Mouse (Mus musculus) layer of hippocampus, adult 2 months (tissue): ENCODE results near the gene Lama4. TPM values are rescaled to one million over a fixed set of nuclear protein-coding genes. Genes with fewer than 3 reads are reported as not detected.

Experiments
- DNase-seq, 2 experiments: peaks; one replicate each; pipeline ENCODE4 v3.0.0; 2022; ENCODE audit warnings: low spot score in 2 of 2
- H3K27ac ChIP-seq: fragments of 200-600 bp; 2 replicates; pipeline ENCODE4 v1.8.1; 2022
- H3K4me3 ChIP-seq: fragments of 200-600 bp; 2 replicates; pipeline ENCODE4 v1.8.1; 2022; ENCODE audit warnings: mild to moderate bottlenecking
- CTCF ChIP-seq: fragments of 200-600 bp; conservative IDR thresholded peaks from 2 replicates; pipeline ENCODE4 v1.8.1; 2022; ENCODE audit warnings: antibody characterized with exemption, mild to moderate bottlenecking, moderate library complexity
- total RNA-seq, 2 experiments: library from RNA; stranded (reverse); gene quantifications; 2 replicates each; pipeline ENCODE4 v1.2.3; 2021

The Lama4 gene
- total RNA-seq, 2 experiments from 2014 or later, result 3.6 to 3.9 TPM

DNA sequence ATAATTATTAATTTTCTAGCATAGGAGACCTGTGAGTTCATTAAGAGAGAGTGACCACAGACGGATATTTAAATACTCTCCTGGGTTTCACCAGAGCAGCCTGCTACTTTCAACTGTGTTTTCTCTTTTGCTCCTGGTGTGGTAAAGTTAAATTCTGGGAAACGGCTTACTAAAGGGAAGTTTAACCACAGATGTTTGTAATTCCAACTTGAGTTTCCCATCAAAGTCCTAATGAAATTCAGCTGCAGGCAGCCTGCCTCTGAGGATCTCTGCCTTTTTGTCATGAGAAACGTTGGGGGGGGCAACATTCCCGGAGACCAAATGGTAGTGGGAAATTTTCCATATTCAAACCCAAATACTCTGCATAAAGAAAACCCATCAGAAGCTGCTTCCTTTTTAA, 7.7 kb downstream of the Lama4 start:
- no peak for TF ChIP-seq CTCF
- DNase-seq, result no peak
- Histone ChIP-seq H3K27ac (no peak overlapping the region), H3K4me3 (no peak overlapping the region)

DNA sequence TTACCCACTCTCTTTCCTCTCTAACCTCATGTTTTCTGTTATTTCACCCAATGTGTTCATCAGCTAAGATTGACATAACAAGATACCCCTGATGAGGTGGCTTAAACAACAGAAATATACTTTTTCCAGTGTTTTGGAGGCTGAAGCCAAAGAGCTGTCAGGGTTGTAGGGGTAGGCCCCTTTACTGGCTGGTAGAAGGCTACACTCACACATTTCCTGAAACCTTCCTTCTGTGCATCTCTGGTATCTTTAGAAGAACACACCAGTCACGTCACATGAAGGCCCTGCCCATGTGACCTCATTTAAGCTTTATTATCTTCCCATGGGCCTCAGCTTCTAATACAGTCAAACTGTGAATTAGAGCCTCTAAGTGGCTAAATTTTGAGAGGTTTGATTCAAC, 12.9 kb downstream of the Lama4 start:
- H3K4me3 ChIP-seq, result no peak overlapping the region
- H3K27ac ChIP-seq, result no peak overlapping the region
- no peak for DNase-seq
- no peak for TF ChIP-seq CTCF

DNA sequence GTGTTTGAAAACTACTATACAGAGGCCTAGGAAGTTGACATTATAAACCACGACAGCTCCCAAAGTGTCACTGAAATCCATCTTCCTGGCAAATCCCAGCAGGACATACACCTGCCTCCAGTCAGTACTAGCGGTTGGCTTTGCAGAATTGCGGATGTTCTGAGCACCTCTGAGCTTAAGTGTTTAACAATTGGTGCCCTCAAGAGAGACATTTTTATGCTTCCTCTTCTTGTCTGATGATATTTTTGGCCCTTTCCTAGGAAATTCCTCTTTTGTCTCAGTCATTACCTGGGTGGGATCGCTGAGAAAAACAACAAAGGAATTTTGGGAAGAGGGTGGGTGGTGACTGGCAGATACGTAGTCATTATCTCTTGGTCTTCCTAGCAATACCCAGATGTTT, 14.4 kb downstream of the Lama4 start:
- no peak for TF ChIP-seq CTCF
- DNase-seq, result no peak
- Histone ChIP-seq H3K27ac (no peak overlapping the region), H3K4me3 (no peak overlapping the region)

DNA sequence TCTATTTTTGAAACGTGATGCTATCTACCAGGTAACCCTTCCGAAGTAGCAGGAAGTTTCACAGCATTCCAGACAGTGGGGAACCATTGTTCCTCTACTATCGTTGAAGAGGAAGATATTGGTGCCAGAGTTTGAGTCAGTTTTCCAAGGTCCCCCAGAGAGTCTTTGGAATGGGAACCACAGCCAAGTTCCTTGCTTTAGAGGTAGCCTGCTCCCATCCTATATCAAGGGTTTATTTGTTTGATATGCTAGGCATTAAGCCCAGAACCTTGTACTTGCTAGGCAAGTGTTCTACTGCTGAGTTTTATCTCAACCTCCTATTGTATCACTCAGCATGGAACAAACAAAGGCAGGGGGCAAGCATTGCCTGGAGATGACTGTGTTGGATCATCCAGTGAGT, 15.7 kb downstream of the Lama4 start:
- DNase-seq, result no peak
- no peak overlapping the region for H3K4me3 ChIP-seq
- TF ChIP-seq CTCF, result no peak
- no peak overlapping the region for H3K27ac ChIP-seq

DNA sequence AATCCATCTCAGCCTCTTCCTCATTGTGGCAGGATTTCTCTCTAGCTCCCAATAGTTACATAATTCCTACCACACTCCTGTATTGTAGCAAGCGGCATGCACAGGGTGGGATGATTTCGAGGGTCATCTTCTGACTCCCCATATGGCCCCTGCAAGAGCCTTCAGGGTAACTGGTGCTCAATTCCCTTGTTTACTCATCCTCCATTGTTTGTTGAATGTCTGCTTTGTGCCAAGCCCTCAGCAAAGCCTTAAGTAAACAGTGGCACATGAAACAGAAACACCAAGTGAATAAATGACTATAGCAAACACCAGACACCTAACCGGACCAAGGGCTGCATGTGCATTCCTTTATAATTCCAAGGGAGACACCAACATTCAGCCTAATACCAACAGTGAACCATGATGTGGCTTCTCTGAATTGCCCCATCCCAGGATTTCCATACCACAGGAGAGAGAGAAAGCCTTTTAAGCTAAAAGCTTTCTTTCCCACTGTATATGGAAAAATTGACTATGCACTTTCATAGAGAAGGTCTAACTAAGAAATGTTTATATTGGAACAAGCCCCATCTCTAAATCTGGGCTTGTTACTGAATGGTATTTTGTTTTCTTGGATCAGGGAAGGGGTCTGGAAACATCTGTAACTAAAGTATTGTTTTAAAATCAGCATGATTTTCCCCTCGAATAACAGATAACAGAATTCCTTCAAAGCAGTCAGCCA, 19.2 kb downstream of the Lama4 start:
- Histone ChIP-seq H3K27ac (peak overlapping the region; percentile 54), H3K4me3 (no peak overlapping the region)
- no peak for DNase-seq
- no peak for TF ChIP-seq CTCF

DNA sequence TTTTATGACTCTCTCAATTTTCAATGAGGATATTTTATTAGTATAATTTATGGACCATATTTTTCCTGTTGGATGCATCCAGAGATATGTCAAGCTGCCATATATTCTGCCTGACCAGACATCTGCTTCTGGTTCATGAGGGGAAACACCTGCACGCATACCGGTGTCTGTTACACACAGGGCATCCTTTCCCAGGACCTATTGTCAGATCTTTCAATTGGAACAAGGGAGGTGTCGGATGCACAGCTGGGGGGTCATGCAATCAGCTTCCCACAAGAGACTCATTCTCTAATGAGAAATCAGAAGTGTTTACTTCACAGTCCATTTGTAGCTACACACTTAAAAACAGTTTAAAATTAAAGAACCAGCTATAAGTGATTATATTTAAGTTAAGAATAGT, 20.7 kb downstream of the Lama4 start:
- no peak for TF ChIP-seq CTCF
- Histone ChIP-seq H3K27ac (no peak overlapping the region), H3K4me3 (no peak overlapping the region)
- no peak for DNase-seq

DNA sequence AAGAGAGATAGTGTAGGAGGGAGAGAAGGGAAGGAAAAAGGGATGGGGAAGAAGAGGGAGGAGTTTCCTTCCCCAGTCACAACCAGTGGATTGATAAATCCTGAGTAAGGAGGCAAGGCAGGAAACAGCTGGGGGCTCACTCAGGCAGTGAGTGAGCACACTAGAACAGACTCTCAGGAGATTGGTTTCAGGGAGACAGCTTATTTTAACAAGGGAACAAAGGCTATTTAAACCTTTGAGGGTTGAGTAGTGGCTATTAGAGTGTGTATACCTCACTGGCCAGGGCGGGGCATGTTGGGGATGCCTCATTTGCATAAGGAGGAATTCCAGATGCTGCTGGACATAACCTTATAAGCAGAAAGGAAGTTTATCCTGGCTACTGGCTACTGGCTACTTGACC, 27.5 kb downstream of the Lama4 start:
- DNase-seq, result no peak
- TF ChIP-seq CTCF, result no peak
- Histone ChIP-seq H3K27ac (no peak overlapping the region), H3K4me3 (no peak overlapping the region)

DNA sequence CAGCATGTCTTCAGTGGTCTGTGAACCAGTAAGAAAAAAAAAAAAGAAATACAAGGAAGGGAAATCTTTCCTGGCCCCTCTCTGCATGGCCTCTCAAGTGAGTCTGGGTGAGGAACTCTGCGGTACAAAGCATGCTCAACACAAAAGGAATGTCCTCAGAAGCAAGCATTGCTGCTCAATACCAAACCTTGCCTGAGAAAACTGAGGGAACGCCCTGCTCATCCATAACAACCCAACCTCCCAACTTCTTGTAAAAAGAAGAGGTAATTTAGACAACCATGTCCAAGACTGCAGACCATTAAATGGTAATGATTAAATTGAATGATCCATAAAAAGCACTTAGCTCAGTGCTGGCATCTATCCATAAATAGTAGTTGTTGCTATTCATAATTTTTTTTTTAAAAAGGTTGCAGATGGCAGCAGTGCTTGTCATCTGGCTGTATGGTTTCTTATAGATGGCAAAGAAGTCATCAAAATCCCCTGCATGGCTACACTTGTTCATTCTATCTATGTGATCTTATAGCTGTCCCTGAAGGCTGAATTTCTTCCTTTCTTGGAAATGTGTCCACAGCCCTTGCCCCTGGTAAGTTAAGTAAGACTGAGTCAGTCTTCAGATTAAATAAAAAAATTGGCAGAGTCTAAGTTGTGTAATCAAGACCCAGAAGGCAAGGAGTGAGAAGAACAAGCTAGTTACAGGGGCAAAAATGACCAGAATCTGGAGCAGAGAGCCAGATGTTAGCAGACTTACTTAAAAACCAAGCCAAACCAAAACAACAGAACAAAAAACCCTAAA, 28.5 kb downstream of the Lama4 start:
- no peak for DNase-seq
- H3K27ac ChIP-seq, result no peak overlapping the region
- TF ChIP-seq CTCF, result no peak
- no peak overlapping the region for H3K4me3 ChIP-seq

DNA sequence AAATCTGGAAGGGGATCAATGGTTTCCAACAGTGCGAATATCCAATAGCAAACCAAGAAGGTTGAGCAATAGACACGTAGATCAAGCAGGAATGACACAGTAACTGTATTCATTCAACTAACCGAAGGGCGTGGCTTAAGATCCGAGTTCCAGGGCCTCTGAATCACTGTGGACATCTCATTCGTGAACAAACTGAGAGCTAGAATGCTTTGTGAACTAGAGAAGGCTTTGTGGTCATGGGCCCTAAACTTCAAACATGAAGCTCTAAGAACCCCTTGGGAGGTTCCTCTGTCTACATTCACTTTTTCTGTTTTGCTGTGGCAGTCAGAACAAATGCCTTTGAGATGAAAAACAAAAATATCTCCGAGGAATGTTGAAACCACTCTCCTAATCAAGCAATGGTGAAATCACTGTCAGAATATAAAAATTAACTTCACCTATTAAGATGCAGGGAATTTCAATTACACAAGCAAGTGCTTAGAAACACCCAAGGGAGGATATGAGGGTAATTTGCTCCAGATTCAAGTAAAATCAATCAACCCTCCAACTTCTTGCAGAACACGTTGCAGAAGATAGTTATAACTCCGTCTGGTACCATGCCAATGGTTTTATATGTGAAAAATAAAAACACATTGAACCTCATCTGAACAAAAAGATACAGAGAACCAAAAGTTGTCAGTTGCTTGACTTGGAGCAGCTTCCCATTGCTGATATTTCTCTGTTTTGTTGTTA, 29.6 kb downstream of the Lama4 start:
- H3K4me3 ChIP-seq, result no peak overlapping the region
- no peak overlapping the region for H3K27ac ChIP-seq
- no peak for TF ChIP-seq CTCF
- no peak for DNase-seq

DNA sequence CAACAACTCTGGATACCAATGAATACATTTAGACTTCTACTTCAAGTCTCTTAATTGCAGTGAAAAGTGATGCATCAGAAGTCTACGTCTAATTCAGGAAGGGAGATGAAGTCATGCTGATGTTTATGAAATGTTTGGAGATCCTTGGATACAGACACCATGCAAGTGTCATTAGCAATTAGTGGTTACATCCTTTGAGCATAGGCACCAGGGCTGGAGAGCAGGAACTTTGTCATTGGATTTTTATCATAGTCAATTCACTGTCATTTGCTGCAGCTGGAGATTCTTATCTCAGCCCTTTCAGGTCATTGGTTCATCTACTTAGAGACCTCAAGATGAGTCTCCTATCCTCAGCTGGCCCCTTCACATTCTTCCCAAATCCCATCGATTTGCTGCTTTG, 30.6 kb downstream of the Lama4 start:
- Histone ChIP-seq H3K27ac (no peak overlapping the region), H3K4me3 (no peak overlapping the region)
- no peak for DNase-seq
- no peak for TF ChIP-seq CTCF

DNA sequence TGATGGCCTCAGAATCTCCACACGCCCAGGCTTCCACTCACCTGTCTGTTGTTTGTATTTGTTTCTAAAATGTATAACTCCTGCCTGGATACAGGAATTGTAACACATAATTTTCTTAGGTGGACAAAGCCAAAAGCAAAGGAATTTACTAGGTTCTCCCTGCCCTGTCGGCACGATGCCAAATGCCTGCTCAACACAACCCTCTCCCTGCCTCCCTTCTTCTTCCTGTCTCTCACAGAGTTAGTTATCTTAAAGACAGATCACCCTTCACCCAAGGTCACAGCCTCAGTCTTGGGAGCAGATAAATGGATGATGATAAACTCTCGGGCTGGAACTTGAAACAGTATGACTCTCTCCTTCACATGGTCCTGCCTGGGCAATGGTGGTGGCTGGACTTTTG, 35.6 kb downstream of the Lama4 start:
- no peak overlapping the region for H3K4me3 ChIP-seq
- no peak for DNase-seq
- TF ChIP-seq CTCF, result no peak
- H3K27ac ChIP-seq, result no peak overlapping the region

DNA sequence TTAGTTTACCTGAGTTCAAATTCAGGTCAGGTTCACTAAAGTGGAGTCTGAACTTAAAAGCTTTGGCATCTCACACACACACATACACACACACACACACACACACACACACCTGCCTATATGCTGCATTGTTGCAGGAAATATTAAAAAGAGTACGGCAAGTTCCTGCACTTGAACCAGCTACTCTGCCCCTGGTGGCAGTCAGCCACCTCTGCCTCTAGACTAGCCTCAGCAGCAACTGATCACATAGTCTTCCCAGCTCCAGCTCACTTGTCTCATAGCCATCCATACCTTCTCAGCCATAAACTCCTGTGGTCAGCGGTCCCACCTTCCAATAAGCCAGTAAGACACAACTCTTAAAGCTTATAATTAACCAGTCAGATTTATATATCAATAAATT, 37.2 kb downstream of the Lama4 start:
- no peak for DNase-seq
- Histone ChIP-seq H3K27ac (no peak overlapping the region), H3K4me3 (no peak overlapping the region)
- TF ChIP-seq CTCF, result peak; percentile 28

DNA sequence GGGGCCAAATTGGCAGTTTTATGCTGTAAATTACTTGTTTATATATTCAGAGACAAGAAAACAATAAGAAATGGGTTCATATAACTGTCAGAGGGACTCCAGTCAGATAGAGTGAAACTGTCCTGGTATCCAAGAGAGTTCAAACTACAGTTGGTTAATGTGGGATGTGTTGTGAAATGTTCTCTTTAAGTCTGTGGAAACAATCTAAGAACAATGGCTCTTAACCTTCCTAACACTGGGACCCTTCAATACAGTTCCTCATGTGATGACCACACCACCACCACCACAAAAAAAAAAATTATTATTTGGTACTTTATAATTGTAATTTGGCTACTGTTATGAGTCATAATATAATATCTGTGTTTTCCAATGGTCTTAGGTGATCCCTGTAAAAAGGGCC, 38.2 kb downstream of the Lama4 start:
- DNase-seq, result no peak
- Histone ChIP-seq H3K4me3 (no peak overlapping the region), H3K27ac (no peak overlapping the region)
- TF ChIP-seq CTCF, result no peak

DNA sequence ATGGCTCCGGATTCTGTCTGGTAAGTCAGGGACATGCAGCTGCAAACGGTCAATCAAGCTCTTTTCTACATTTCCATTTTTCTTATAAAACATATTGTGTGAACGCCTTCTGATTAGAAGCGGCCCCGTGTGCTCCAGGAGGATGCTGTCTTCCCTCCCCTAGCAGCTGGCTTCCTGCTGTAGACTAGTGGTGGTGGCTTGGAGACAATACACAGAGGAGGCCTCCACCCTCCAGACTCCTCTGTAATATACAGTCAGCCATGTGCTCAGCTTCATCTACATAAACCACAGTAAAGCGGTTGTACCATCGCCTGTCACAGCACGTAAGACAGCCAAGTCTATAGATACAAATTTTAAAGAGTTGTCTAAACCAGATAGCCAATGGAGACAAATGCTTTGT, 40.2 kb downstream of the Lama4 start:
- no peak overlapping the region for H3K4me3 ChIP-seq
- no peak for DNase-seq
- H3K27ac ChIP-seq, result no peak overlapping the region
- no peak for TF ChIP-seq CTCF
